Mouse (Mus musculus) lung, embryonic 14.5 days (tissue): Measurements from ENCODE around the gene Slc38a3. TPM values are rescaled to one million over a fixed set of nuclear protein-coding genes. Genes with fewer than 3 reads are reported as not detected.

Source experiments
- ATAC-seq: fragments of 200-750 bp; cut with Nextera tagmentation; 2 replicates; pipeline ENCODE4 v1.8.0; 2017; ENCODE audit warnings: mild to moderate bottlenecking, moderate TSS enrichment, moderate library complexity; ENCODE audit not compliant: insufficient read depth
- DNase-seq: peaks from one replicate; pipeline ENCODE4 v3.0.0-alpha.2; 2015
- H3K27ac ChIP-seq: fragments of 300-500 bp; sonication (generic); 2 replicates; pipeline ENCODE4 v1.5.1; 2014; ENCODE audit warnings: low read depth, mild to moderate bottlenecking, moderate library complexity
- H3K27me3 ChIP-seq: fragments of 300-500 bp; sonication (generic); 2 replicates; pipeline ENCODE4 v1.6.1; 2014; ENCODE audit warnings: low read length, control low read depth; ENCODE audit not compliant: insufficient read depth
- H3K36me3 ChIP-seq: fragments of 300-500 bp; sonication (generic); 2 replicates; pipeline ENCODE4 v1.6.1; 2014; ENCODE audit warnings: control low read depth; ENCODE audit not compliant: insufficient read depth
- H3K4me1 ChIP-seq: fragments of 300-500 bp; sonication (generic); 2 replicates; pipeline ENCODE4 v1.6.1; 2014; ENCODE audit warnings: antibody characterized with exemption, control low read depth; ENCODE audit not compliant: insufficient read depth
- H3K4me2 ChIP-seq: fragments of 300-500 bp; sonication (generic); 2 replicates; pipeline ENCODE4 v1.6.1; 2014; ENCODE audit warnings: mild to moderate bottlenecking
- H3K4me3 ChIP-seq: fragments of 300-500 bp; sonication (generic); 2 replicates; pipeline ENCODE4 v1.5.1; 2014; ENCODE audit warnings: low read depth, low read length
- H3K9ac ChIP-seq: fragments of 300-500 bp; sonication (generic); 2 replicates; pipeline ENCODE4 v1.6.1; 2014
- H3K9me3 ChIP-seq: fragments of 300-500 bp; sonication (generic); 2 replicates; pipeline ENCODE4 v1.6.1; 2016; ENCODE audit warnings: low read depth, low read length, control low read depth
- CTCF ChIP-seq: IDR thresholded peaks from 2 replicates; pipeline ENCODE4 v1.5.1; 2016; ENCODE audit warnings: antibody characterized with exemption, low read depth
- WGBS: fragments of 180-500 bp; shearing (Covaris S2); extraction: QIAGEN DNeasy Blood & Tissue Kit; methylation state at CpG from one replicate; pipeline ENCODE4 v1.1.7; 2014; 5-methylcytosine and 5-hydroxymethylcytosine counted together
- polyA plus RNA-seq: library from polyadenylated mRNA; unstranded; fragments of >200 nt; fragmentation: Nextera tagmentation; extraction: Ambion mirVana; gene quantifications from 2 replicates; pipeline ENCODE4 v1.2.1, GENCODE M21; 2014

Gene Slc38a3
- polyA plus RNA-seq, 1 experiment from 2014 or later = 3.6 TPM

DNA sequence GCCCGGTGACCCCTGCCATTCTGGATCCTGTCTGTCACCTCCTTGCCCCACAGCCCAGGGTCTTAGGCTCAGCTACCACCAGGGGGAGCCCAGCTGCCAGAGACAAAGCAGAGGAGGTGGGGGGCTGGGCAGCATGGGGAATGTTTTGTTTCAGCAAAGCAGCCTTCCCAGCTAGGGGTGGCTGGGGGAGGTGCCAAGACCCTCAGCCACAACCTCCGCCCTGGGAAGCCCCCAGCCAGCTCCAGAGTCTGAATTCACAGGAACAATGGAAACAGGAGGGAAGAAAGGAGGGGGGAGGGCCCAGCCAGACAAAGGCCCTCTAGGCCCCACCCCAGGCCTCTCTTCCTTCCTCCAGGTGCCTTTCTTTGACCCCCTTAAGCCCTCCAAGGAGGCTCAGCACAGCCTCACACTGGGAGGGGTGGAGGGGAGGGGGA lies 42.5 kb downstream of the Slc38a3 start:
- Histone ChIP-seq H3K36me3 (peaks cover 62% of the 10 kb centered on the region), H3K27me3 (no peaks in the 10 kb centered on the region), H3K9me3 (no peaks in the 10 kb centered on the region), H3K4me2 (peak overlapping the region; percentile 48), H3K4me3 (no peak overlapping the region), H3K4me1 (peaks cover 41% of the 10 kb centered on the region), H3K9ac (peak overlapping the region; percentile 42), H3K27ac (peak overlapping the region; percentile 86)
- ATAC-seq (peak; percentile 66), DNase-seq (peak; percentile 93)
- 5% methylated on average over 2 of the region's 2 CpGs for WGBS
- TF ChIP-seq CTCF = peak; percentile 99

DNA sequence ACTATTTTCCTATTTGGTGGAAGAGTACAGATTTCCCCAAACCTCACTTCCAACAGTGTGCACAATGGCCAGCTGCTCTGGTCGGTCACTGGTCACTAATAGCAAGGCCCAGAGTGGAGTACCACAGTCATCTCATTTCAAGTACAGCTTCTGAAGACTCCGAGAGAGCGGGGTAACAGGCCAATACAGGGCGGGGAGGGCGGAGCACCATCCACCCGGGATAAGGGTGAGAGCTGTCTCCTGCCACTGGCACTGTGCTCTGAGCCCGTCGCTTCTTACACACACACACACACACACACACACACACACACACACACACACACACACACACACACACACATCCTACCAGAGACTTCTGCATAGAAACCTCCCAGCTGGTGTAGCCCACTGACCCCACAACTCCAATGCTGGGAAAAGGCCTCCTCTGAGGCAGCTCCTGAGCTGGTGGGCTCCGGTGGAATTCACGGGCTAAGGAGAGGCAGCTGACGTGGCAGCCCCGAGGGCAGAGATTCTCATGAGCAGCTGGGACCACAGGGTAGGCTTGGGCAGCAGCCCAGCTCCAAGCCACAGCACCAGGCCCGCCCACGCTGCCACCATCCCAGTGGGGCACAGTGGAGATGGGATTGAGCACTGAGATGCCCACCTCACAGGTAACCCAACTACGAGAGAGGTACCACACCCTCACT lies 43.0 kb downstream of the Slc38a3 start:
- Histone ChIP-seq H3K4me1 (peaks cover 36% of the 10 kb centered on the region), H3K27ac (peak overlapping the region; percentile 86), H3K27me3 (no peaks in the 10 kb centered on the region), H3K9me3 (no peaks in the 10 kb centered on the region), H3K36me3 (peaks cover 58% of the 10 kb centered on the region), H3K9ac (peak overlapping the region; percentile 36; the same call in 1 of the 2 replicates), H3K4me3 (no peak overlapping the region), H3K4me2 (peak overlapping the region; percentile 48)
- WGBS = 40% methylated on average over 15 of the region's 15 CpGs
- DNase-seq = peak; percentile 37
- ATAC-seq = peak; percentile 16
- no peak for TF ChIP-seq CTCF

DNA sequence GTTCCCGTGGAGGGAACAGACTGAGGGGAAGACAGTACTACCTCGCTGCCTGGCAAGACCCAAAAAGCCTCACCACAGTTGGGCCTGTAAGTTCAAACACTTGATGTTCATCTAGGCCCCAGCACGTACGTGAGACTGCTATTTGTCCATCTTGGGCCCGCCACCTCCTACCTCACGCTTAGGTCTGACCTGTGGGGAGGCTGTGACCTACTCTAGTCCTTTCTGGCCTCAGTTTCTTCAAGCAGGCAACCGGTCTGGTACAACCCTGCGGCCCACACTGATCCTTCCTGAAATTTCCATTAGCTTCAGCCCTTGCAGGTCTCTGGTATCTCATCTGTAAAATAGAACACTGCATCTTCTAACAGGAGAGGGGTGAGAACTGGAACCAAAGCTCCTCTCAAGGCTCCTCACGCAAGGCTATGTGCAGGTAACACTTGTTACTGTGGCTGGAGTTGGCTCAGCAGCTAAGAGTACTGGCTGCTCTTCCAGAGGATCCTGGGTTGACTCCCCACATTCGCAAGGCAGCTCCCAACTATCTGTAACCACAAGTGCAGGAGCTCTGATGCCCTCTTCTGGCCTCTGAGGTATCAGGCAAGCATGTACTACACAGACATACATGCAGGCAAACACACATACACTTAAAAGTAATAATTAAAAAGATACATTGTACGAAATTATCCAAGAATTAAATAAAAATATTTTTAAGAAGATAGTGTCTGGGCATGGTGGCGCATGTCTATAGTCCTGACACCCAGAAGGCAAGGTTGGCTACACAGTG lies 43.8 kb downstream of the Slc38a3 start:
- ATAC-seq (no peak), DNase-seq (no peak)
- Histone ChIP-seq H3K9me3 (no peaks in the 10 kb centered on the region), H3K4me1 (peaks cover 32% of the 10 kb centered on the region), H3K36me3 (peaks cover 59% of the 10 kb centered on the region), H3K4me3 (no peak overlapping the region), H3K9ac (no peak overlapping the region), H3K4me2 (0 out of 2 replicates have a peak overlapping the region, but pooled peaks have one; percentile 48), H3K27ac (0 out of 2 replicates have a peak overlapping the region, but pooled peaks have one; percentile 54), H3K27me3 (no peaks in the 10 kb centered on the region)
- TF ChIP-seq CTCF = peak; percentile 29; the same call in 1 of the 2 replicates
- 87% methylated on average over 12 of the region's 12 CpGs for WGBS

DNA sequence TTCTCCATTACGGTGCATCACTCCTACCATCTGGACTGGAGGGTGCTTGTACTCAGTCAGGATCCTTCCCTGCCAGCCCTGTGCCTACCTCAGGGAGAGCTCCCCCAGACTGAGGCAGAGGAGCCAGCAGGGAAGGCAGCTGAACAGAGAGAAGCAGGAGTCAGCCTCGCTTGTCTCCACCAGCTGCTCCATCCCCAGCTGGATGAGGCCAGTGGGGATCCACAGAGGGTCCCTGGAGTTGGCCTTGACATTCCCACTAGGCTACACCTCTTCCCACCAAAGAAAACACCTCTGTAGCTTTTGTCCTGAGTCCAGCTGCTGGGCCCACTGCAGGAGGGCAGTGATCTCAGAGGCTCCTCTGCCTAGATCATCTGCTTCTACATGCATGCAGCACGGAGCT lies 44.4 kb downstream of the Slc38a3 start:
- H3K9me3 ChIP-seq = no peaks in the 10 kb centered on the region
- ATAC-seq = no peak
- TF ChIP-seq CTCF = no peak
- no peak overlapping the region for H3K4me2 ChIP-seq
- DNase-seq = no peak
- H3K36me3 ChIP-seq = peaks cover 65% of the 10 kb centered on the region
- no peak overlapping the region; the same call in 1 of the 2 replicates for H3K9ac ChIP-seq
- no peak overlapping the region for H3K4me3 ChIP-seq
- H3K4me1 ChIP-seq = peaks cover 26% of the 10 kb centered on the region
- 82% methylated on average over 3 of the region's 3 CpGs for WGBS
- no peaks in the 10 kb centered on the region for H3K27me3 ChIP-seq
- H3K27ac ChIP-seq = peak overlapping the region; percentile 54; the same call in 1 of the 2 replicates

DNA sequence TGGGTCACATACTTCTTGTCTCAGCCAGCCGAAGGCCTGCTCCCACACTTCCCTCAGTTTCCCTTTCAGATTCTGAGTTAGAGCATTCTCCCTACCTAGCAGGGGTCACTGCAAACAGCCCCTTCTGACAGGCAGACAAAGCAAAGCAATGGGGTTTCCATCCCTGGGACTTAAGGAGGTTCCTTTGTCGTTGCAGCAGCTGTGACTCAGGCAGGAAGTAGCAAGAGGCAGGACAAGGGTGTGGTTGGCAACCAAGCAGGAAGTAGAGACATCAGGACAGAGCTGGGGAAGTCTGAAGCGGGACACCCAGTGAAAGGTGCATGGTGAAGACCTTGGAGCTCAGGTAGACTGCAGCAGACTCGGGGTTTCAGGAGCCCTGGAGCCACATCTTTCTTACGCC lies 44.8 kb downstream of the Slc38a3 start:
- ATAC-seq (no peak), DNase-seq (peak; percentile 40)
- 68% methylated on average over 5 of the region's 5 CpGs for WGBS
- Histone ChIP-seq H3K36me3 (peaks cover 68% of the 10 kb centered on the region), H3K9me3 (no peaks in the 10 kb centered on the region), H3K27me3 (no peaks in the 10 kb centered on the region), H3K4me1 (peaks cover 26% of the 10 kb centered on the region), H3K4me2 (no peak overlapping the region), H3K27ac (peak overlapping the region; percentile 54; the same call in 1 of the 2 replicates), H3K4me3 (no peak overlapping the region), H3K9ac (no peak overlapping the region; the same call in 1 of the 2 replicates)
- TF ChIP-seq CTCF = no peak

DNA sequence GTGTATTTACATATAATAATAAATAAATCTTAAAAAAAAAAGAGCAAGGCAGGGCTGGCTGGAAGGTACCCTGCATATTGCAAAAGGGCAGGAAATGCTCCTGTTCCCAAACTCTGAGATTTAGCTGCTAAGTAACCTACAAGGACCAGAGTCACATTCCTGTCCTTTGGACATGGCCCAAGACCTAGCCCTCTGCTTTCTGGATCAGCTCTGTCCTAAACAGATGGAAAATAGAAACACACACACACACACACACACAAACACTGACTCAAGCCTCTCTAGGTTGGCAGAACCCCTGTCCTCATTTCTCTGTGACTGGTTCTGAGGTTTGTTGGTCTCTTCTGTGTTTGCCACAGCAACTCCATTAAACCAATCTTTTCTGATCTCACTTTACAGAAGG lies 48.4 kb downstream of the Slc38a3 start:
- Histone ChIP-seq H3K4me1 (peaks cover 12% of the 10 kb centered on the region), H3K4me3 (no peak overlapping the region), H3K36me3 (peaks cover 84% of the 10 kb centered on the region), H3K27ac (no peak overlapping the region), H3K9ac (no peak overlapping the region), H3K4me2 (no peak overlapping the region), H3K27me3 (no peaks in the 10 kb centered on the region), H3K9me3 (no peaks in the 10 kb centered on the region)
- DNase-seq (no peak), ATAC-seq (no peak)
- no peak for TF ChIP-seq CTCF

DNA sequence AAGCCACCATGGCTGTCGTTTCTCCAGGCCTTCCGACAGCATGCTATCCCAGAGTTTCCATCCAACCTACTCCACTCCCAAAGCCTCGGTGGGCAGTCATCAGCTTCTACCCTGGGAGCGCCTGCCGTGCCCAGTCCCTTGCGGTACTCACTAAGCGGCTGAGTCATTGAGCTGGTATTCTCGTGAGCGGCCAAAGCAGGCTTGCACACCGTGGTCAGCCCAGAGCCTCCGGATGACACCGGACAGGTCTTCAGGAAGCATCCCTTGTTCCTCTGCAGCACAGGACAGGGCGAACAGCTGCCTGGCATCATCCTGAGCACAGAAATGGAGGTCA lies 49.8 kb downstream of the Slc38a3 start:
- H3K36me3 ChIP-seq = peaks cover 84% of the 10 kb centered on the region
- no peaks in the 10 kb centered on the region for H3K9me3 ChIP-seq
- H3K4me3 ChIP-seq = no peak overlapping the region
- H3K9ac ChIP-seq = no peak overlapping the region
- no peak; the same call in 1 of the 2 replicates for ATAC-seq
- no peaks in the 10 kb centered on the region for H3K27me3 ChIP-seq
- DNase-seq = no peak
- H3K27ac ChIP-seq = peak overlapping the region; percentile 86; the same call in 1 of the 2 replicates
- 42% methylated on average over 13 of the region's 13 CpGs for WGBS
- no peak overlapping the region for H3K4me2 ChIP-seq
- peaks cover 12% of the 10 kb centered on the region for H3K4me1 ChIP-seq
- no peak for TF ChIP-seq CTCF
